ENCODE assay signal across 8 mouse cellular contexts in the genomic region with DNA sequence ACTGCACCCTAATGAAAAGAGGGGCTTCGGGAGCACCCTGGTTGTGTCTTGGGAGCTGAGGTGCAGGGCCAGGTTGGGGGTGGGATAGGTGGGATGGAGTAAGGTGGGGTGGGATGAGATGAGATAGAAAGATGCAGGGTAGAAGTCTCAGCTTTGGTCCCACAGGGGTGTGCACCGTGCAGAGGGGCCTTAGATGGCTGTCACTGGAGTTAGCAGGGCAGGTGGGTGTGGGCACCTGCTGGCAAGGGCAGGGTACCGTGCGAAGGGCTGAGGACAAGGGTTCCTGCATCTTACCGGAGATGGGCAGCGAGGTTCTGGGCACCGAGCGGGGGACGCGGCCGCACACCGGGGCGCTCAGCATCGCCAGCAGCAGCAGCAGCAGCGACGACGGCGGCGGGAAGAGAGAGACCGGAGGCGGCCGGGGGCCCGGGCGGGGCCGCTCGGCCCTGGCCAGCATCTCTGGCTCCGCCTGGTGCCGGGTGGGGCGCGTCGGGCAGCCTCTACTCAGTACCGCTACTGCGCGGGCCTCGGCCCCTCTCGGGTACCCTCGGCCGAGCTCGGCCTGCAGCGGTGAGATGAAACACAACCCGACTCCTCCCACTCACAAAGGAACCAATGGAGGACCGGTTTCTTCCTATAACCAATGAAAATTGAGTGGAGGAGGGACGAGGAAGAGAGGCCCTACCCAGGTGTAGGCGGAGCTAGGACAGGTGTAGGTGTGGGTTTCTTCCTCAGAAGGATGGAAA. TPM values are rescaled to one million over a fixed set of nuclear protein-coding genes. Genes with fewer than 3 reads are reported as not detected.
DNase-seq lines count a peak whose midpoint lies in the region; ATAC-seq and TF ChIP-seq lines count a peak whose summit lies in the region.

TSS of gene Sema4f (minus strand) at position 603 of the 746 bp plus-strand sequence.

- peaks cover 18% of the 10 kb centered on the region for H3K36me3 ChIP-seq in hindbrain, embryonic 13.5 days
- no peaks in the 10 kb centered on the region for H3K36me3 ChIP-seq in lung, embryonic 14.5 days (ENCODE audit: insufficient read depth)

- H3K27me3 ChIP-seq in hindbrain, embryonic 13.5 days = 0 out of 2 replicates have a peak, but pooled peaks cover 6% of the 10 kb centered on the region
- peaks cover 10% of the 10 kb centered on the region for H3K27me3 ChIP-seq in lung, embryonic 14.5 days (ENCODE audit: insufficient read depth, low read length)

- peak; percentile 92 for DNase-seq in ES-CJ7 (ENCODE audit: low read depth, low spot score)
- DNase-seq in brain, embryonic 14.5 days (ENCODE audit: low read depth) = peak; percentile 95
- peak; percentile 10 for DNase-seq in fat pad, adult 2 months (ENCODE audit: extremely low read depth, low read depth, low spot score)
- peak; percentile 89 for DNase-seq in layer of hippocampus, adult 9-11 months
- DNase-seq in lung, embryonic 14.5 days = peak; percentile 83
- no peak for DNase-seq in adipocyte (ENCODE audit: low spot score)

- H3K27ac ChIP-seq in hindbrain, embryonic 13.5 days = peak within 1 kb of the TSS; percentile 74
- H3K27ac ChIP-seq in lung, embryonic 14.5 days (ENCODE audit: low read depth) = no peak within 1 kb of the TSS
- H3K27ac ChIP-seq in olfactory bulb, adult 2 months (ENCODE audit: insufficient read depth, low read depth, low read length) = no peak within 1 kb of the TSS

- H3K9ac ChIP-seq in hindbrain, embryonic 13.5 days = peak within 1 kb of the TSS; percentile 92
- peak within 1 kb of the TSS; percentile 41 for H3K9ac ChIP-seq in lung, embryonic 14.5 days

- peak; percentile 73; the same call in 1 of the 2 replicates for TF ChIP-seq POLR2A in brain, embryonic 14.5 days (IDR thresholded peaks at IDR 0.05; ENCODE audit: borderline replicate concordance, extremely low read depth, insufficient read depth, insufficient read length, poor library complexity, severe bottlenecking)
- peak; percentile 84 for TF ChIP-seq POLR2A in olfactory bulb, adult 2 months (IDR thresholded peaks at IDR 0.05; ENCODE audit: insufficient read depth, low read depth, low read length)

- H3K9me3 ChIP-seq in hindbrain, embryonic 13.5 days = no peaks in the 10 kb centered on the region
- no peaks in the 10 kb centered on the region for H3K9me3 ChIP-seq in lung, embryonic 14.5 days (ENCODE audit: low read depth, low read length)

- no peak for TF ChIP-seq CTCF in brain, embryonic 14.5 days (IDR thresholded peaks at IDR 0.05; ENCODE audit: borderline replicate concordance, extremely low read depth, insufficient read depth, insufficient read length)
- TF ChIP-seq CTCF in lung, embryonic 14.5 days (IDR thresholded peaks at IDR 0.05; ENCODE audit: low read depth) = no peak
- TF ChIP-seq CTCF in olfactory bulb, adult 2 months (IDR thresholded peaks at IDR 0.05; ENCODE audit: insufficient read depth, low read depth, low read length) = no peak

- peak; percentile 98 for ATAC-seq in hindbrain, embryonic 13.5 days (ENCODE audit: low FRiP score)
- peak; percentile 99 for ATAC-seq in lung, embryonic 14.5 days (ENCODE audit: insufficient read depth)

- peak within 1 kb of the TSS; percentile 68 for H3K4me2 ChIP-seq in hindbrain, embryonic 13.5 days
- peak within 1 kb of the TSS; percentile 74 for H3K4me2 ChIP-seq in lung, embryonic 14.5 days

- H3K4me3 ChIP-seq in hindbrain, embryonic 13.5 days = peak within 1 kb of the TSS; percentile 71
- H3K4me3 ChIP-seq in lung, embryonic 14.5 days (ENCODE audit: low read depth, low read length) = peak within 1 kb of the TSS; percentile 50
- peak within 1 kb of the TSS; percentile 95 for H3K4me3 ChIP-seq in olfactory bulb, adult 2 months (ENCODE audit: insufficient read depth, low read depth, low read length)

- peaks cover 16% of the 10 kb centered on the region for H3K4me1 ChIP-seq in hindbrain, embryonic 13.5 days (replicated peaks)
- H3K4me1 ChIP-seq in lung, embryonic 14.5 days (ENCODE audit: insufficient read depth) = no peaks in the 10 kb centered on the region
- peaks cover 6% of the 10 kb centered on the region; the same call in 1 of the 2 replicates for H3K4me1 ChIP-seq in olfactory bulb, adult 2 months (ENCODE audit: control insufficient read depth, insufficient read depth, low read length)

- 1% methylated on average over 37 of the region's 44 CpGs for WGBS in hindbrain, embryonic 13.5 days
- WGBS in lung, embryonic 14.5 days = 2% methylated on average over 44 of the region's 44 CpGs
- 2% methylated on average over 44 of the region's 44 CpGs for WGBS in olfactory bulb, adult 2 months

RNA-seq across cellular contexts. Expression of gene Sema4f, which starts in this region (rescaled TPM):
- 21.3 and 23.9 TPM in 2 replicates for polyA plus RNA-seq in brain, embryonic 14.5 days (2012; rRNA removed)
- 17.5 and 18.6 TPM in 2 replicates for polyA plus RNA-seq in hindbrain, embryonic 13.5 days (2015; fragmentation: Nextera tagmentation; extraction: Ambion mirVana)
- polyA plus RNA-seq in lung, embryonic 14.5 days (2014; fragmentation: Nextera tagmentation; extraction: Ambion mirVana) = 8.5 and 10.0 TPM in 2 replicates
- polyA plus RNA-seq in olfactory bulb, adult 2 months (2012; ENCODE audit: insufficient read depth, insufficient read length, low replicate concordance, missing spikeins) = not detected in 2 replicates
